Mouse (Mus musculus) cortical plate, adult 2 months (tissue): ENCODE results near the gene Ghr.
A peak's percentile ranks its signal among the peaks of the same experiment; 100 is the strongest.

ENCODE experiments used
- CTCF ChIP-seq: fragments of 200-500 bp; IDR thresholded peaks from 2 replicates; pipeline ENCODE4 v1.5.1; 2011; ENCODE audit warnings: mild to moderate bottlenecking, control low read depth, low read length; ENCODE audit not compliant: insufficient read depth; ENCODE audit errors: extremely low read depth
- POLR2A ChIP-seq: fragments of 200-500 bp; IDR thresholded peaks from 2 replicates; pipeline ENCODE4 v1.6.1; 2011; ENCODE audit warnings: mild to moderate bottlenecking, low read length, control low read depth; ENCODE audit not compliant: insufficient read depth; ENCODE audit errors: extremely low read depth

DNA sequence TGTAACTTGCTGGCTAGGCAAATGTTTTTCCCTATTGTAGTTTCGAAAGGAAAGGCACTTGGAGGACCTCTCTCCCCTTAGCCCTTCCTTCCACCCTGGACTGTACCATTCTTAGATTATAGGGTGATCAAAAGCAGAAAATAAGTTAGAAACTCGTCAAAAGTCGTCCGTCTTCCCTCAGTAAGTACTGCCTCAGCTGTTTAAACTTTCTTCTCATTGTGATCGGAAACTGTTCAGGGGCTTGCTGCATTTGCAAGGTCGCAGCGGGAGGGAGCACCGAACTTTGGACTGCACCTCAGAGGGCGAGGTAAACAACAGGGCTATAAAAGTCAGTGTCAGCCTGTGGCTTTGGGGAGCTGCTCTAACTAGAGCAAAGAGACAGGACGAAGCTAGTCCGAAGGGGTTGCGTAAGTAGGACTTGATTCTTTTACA, 312.6 kb downstream of the Ghr start:
- TF ChIP-seq POLR2A (peak; percentile 93), CTCF (no peak)
